Mouse (Mus musculus) stomach, embryonic 15.5 days (tissue): ENCODE measurements around the gene Ncoa7. TPM values are rescaled to one million over a fixed set of nuclear protein-coding genes. Genes with fewer than 3 reads are reported as not detected.

Experiments used
- ATAC-seq: fragments of 200-750 bp; cut with Nextera tagmentation; 2 replicates; pipeline ENCODE4 v1.8.0; 2017; ENCODE audit warnings: low read depth, moderate number of reproducible peaks, moderate TSS enrichment; ENCODE audit not compliant: insufficient read depth, low FRiP score
- H3K27ac ChIP-seq: fragments of 300-500 bp; sonication (generic); 2 replicates; pipeline ENCODE4 v1.5.1; 2015; ENCODE audit warnings: mild to moderate bottlenecking, inconsistent platforms
- H3K27me3 ChIP-seq: fragments of 300-500 bp; sonication (generic); replicated peaks from 2 replicates; pipeline ENCODE4 v1.6.1; 2015; ENCODE audit warnings: inconsistent platforms
- H3K36me3 ChIP-seq: fragments of 300-500 bp; sonication (generic); 2 replicates; pipeline ENCODE4 v1.6.1; 2015; ENCODE audit warnings: inconsistent platforms
- H3K4me1 ChIP-seq: fragments of 300-500 bp; sonication (generic); 2 replicates; pipeline ENCODE4 v1.6.1; 2015; ENCODE audit warnings: inconsistent platforms
- H3K4me2 ChIP-seq: fragments of 300-500 bp; sonication (generic); 2 replicates; pipeline ENCODE4 v1.6.1; 2015; ENCODE audit warnings: mild to moderate bottlenecking, inconsistent platforms
- H3K4me3 ChIP-seq: fragments of 300-500 bp; sonication (generic); replicated peaks from 2 replicates; pipeline ENCODE4 v1.5.1; 2015; ENCODE audit warnings: inconsistent platforms
- H3K9ac ChIP-seq: fragments of 300-500 bp; sonication (generic); 2 replicates; pipeline ENCODE4 v1.6.1; 2015; ENCODE audit warnings: inconsistent platforms
- H3K9me3 ChIP-seq: fragments of 300-500 bp; sonication (generic); 2 replicates; pipeline ENCODE4 v1.6.1; 2016; ENCODE audit warnings: inconsistent platforms
- WGBS: fragments of 180-500 bp; shearing (Covaris S2); methylation state at CpG from one replicate; pipeline ENCODE4 v1.1.7; 2015; 5-methylcytosine and 5-hydroxymethylcytosine counted together
- polyA plus RNA-seq: library from polyadenylated mRNA; unstranded; fragments of >200 nt; fragmentation: Nextera tagmentation; extraction: Ambion mirVana; gene quantifications from 2 replicates; pipeline ENCODE4 v1.2.1, GENCODE M21; 2015

Gene Ncoa7
- polyA plus RNA-seq, 1 experiment from 2014 or later = 11.6 TPM

GRCm38 (mm10) chr10:30585691-30586090 is 217.4 kb downstream of the Ncoa7 start:
- ATAC-seq = no peak
- H3K9ac ChIP-seq = no peak overlapping the region
- peaks cover 2% of the 10 kb centered on the region; the same call in 1 of the 2 replicates for H3K36me3 ChIP-seq
- H3K9me3 ChIP-seq = no peaks in the 10 kb centered on the region
- H3K4me3 ChIP-seq = no peak overlapping the region
- no peak overlapping the region for H3K27ac ChIP-seq
- H3K4me1 ChIP-seq = no peaks in the 10 kb centered on the region
- no peaks in the 10 kb centered on the region for H3K27me3 ChIP-seq
- no peak overlapping the region for H3K4me2 ChIP-seq
- WGBS = 92% methylated on average over 1 of the region's 1 CpGs

Other genes starting within 250 kb of the Ncoa7 start
- 24.7 and 28.7 TPM in 2 replicates for gene Trmt11, start 202.6 kb downstream of the Ncoa7 start, polyA plus RNA-seq
- 31.2 TPM in 2 replicates for gene Hint3, start 173.7 kb downstream of the Ncoa7 start, polyA plus RNA-seq
- gene Hey2, start 39.5 kb upstream of the Ncoa7 start, polyA plus RNA-seq = 5.9 TPM in 2 replicates